Mouse (Mus musculus) small intestine, adult 2 months (tissue): ENCODE data around the gene Fryl.

ENCODE experiments used
- CTCF ChIP-seq: fragments of 200-500 bp; IDR thresholded peaks from 2 replicates; pipeline ENCODE4 v1.5.1; 2012; ENCODE audit warnings: low read depth, mild to moderate bottlenecking, control low read depth, inconsistent platforms, low read length, moderate library complexity, mixed read lengths; ENCODE audit not compliant: insufficient replicate concordance, insufficient read length; ENCODE audit errors: extremely low read depth
- POLR2A ChIP-seq: fragments of 200-500 bp; IDR thresholded peaks from 2 replicates; pipeline ENCODE4 v1.6.1; 2012; ENCODE audit warnings: low read depth, mild to moderate bottlenecking, control low read depth, inconsistent platforms, low read length, moderate library complexity

GRCm38 (mm10) chr5:73217116-73217515, 39.3 kb downstream of the Fryl start:
- no peak for TF ChIP-seq CTCF
- no peak for TF ChIP-seq POLR2A
